Mouse (Mus musculus) mature B cell (primary cell): Measurements from ENCODE around the gene Olfr70.

Experiments used
- in situ Hi-C: fragments of 300-500 bp; cut with MboI; formaldehyde crosslinking; loops from 2 replicates; pipeline ENCODE4 v1.14.3; 2019

The Olfr70 gene

GRCm38 (mm10) chr4:43700707-43701106, at the start of gene Olfr70:
TSS of gene Olfr70 (minus strand) at chr4:43700807.
- in situ Hi-C loops, result no loop called here

DNA sequence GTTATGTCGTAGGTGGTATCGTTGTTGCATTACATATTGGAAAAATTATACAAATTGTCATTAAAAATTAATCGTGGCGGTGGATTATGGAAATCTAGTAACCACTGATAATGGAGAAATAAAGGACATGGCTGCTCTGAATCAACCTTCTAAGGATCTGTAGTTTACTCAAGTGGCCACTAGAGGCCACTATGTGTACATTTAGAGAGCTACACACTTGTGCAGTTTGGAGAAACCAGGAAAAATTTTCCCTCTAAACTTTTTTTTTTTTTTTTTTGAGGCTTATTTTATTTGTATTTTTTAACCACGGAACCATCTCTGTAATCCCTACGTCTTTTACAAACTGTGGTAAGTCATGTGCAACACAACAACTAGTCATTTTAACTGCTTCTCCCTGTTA, 44.6 kb upstream of the Olfr70 start:
- in situ Hi-C loops, result no loop called here

- in situ Hi-C loops, result no loop called here
These were observed 42.5 kb upstream of the Olfr70 start for GRCm38 (mm10) chr4:43743099-43743498.

- in situ Hi-C loops, result no loop called here
These were observed 42.0 kb upstream of the Olfr70 start for GRCm38 (mm10) chr4:43742637-43743036.

GRCm38 (mm10) chr4:43741526-43741925, 40.9 kb upstream of the Olfr70 start:
- in situ Hi-C loops, result no loop called here

GRCm38 (mm10) chr4:43738989-43739674, 38.5 kb upstream of the Olfr70 start:
- in situ Hi-C loops, result no loop called here

DNA sequence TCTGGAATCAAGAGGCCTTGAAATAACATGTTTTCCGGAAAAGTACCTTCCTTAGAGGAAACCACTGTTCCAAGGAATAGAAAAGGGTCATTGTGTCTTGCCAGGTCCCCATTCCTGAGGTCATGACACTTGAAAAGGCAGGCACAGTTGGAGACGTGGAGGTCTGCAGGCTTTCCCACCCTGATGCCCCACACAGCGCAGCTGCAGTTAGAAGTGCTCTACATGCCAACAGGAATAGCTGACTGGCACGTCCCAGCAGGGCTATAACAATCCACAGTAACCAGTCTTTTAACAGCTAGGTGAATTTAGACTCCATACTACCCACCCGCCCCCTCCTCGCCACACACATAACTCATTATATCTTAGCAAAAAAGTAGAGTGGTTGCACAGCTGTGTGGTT, 36.5 kb upstream of the Olfr70 start:
- in situ Hi-C loops, result no loop called here

DNA sequence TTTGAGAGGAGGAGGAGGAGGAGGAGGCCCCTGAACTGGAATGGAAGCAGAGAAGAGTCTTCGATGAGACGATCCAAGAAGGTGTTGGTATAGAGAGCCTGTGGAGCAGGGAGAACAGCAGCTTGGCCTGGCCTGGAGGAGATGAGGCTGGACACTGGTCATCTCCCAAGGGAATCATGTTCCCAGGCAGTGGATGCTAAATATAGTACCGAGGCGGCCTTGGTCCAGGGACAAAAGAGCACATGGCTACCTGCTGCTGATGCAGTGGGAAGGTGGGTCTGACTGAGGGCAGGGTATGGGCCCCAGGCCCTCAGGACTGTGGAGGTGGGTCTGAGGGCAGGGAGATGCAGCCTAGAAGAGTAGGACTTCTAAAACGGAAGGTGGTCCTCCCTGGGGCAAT, 32.6 kb upstream of the Olfr70 start:
- in situ Hi-C loops, result no loop called here

DNA sequence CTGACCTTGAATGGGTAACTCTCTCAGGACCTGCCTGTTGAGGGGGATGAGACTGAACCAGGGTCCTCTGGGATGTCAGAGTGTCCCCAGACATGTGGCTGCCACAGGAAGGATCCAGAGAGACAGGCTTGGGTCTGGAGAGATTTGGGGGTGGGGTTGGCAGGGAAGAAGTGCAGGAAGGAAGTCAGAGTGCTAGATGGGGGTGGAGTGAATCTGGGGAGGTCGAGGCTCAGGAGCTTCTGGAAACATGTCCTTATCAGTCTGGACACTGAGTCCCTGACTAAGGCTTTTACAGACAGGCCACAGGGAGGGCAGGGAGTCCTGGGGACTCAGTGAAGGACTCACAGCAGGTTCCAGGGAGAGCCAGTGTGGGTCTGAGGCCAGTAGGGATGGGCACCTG, 31.6 kb upstream of the Olfr70 start:
- in situ Hi-C loops, result no loop called here

DNA sequence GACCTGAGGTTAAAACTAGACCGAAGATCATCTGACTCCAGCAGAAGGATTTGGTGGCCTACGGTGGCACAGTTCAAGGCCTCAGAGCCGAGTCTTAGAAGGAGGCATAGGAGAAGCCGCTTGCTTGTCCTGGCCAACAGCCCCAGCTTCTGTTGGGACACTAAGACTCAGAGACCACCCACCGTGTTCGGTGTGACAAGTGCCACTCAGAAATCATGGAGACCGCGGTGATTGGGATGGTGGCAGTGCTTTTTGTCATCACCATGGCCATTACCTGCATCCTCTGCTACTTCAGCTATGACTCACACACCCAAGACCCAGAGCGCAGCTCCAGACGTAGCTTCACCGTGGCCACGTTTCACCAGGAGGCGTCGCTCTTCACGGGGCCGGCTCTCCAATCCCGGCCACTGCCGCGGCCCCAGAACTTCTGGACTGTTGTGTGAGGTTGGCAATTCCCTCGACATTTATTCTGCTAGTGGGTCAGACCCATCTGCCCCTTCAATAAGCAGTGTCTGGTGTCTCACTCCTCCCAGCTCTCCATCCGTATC, 30.2 kb upstream of the Olfr70 start:
- in situ Hi-C loops, result no loop called here

DNA sequence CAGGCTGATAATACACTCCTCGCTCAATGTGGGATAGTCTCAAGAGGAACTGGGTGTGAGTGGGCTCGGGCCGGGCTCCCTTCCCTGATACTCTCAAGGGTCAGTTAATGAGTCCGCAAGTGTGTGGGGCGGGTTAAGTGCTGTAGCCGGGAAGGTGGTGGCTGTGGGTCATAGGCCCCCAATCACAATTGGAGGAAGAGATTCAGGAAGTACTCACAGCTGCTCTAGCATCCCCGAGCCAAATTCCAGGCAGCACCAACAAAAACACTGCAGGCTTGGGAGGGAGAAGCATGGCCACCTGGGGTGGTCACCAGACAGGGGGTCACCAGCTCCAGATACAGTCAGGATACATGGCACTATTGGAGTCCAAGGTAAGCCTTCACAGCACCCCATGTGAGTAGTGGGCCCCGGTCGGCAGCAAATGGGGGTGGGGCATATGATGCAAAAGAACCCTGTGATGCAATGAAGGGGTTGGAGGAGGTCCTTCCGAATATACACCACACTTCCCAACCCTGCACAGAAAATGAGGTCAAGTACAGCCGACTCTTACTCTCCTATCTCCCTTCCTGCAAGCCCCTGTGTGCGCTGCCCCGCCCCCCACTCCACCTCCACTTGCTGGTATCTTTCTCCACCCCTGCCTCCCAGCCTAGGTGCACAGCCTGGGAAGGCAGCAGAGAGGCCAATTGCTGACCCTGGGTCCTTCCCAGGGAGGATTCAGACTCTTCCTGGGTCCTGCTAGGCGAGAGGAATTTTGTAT, 29.4 kb upstream of the Olfr70 start, which contains the start of gene Spaar:
TSS of gene Spaar (plus strand) at position 241 of the 757 bp plus-strand sequence.
- in situ Hi-C loops, result no loop called here

GRCm38 (mm10) chr4:43729126-43729525, 28.5 kb upstream of the Olfr70 start:
- in situ Hi-C loops, result no loop called here

DNA sequence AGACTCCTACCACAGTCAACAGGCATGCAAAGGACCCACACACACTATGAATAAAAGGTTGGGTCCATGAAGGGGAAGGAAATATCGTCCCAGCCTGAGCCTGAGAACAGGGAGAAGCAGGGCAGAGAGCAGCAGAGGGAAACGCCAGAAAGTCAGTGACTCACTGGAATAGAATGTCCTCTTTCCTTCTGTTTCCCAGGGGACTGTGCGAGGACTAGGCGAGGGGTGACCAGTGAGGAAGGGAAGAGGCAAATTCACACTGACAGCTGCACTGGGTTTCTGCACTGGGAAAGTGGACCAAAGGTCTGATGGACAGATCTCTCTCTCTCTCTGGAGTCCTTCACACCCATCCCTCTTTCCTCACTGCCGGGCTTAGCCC, 28.0 kb upstream of the Olfr70 start:
- in situ Hi-C loops, result no loop called here

DNA sequence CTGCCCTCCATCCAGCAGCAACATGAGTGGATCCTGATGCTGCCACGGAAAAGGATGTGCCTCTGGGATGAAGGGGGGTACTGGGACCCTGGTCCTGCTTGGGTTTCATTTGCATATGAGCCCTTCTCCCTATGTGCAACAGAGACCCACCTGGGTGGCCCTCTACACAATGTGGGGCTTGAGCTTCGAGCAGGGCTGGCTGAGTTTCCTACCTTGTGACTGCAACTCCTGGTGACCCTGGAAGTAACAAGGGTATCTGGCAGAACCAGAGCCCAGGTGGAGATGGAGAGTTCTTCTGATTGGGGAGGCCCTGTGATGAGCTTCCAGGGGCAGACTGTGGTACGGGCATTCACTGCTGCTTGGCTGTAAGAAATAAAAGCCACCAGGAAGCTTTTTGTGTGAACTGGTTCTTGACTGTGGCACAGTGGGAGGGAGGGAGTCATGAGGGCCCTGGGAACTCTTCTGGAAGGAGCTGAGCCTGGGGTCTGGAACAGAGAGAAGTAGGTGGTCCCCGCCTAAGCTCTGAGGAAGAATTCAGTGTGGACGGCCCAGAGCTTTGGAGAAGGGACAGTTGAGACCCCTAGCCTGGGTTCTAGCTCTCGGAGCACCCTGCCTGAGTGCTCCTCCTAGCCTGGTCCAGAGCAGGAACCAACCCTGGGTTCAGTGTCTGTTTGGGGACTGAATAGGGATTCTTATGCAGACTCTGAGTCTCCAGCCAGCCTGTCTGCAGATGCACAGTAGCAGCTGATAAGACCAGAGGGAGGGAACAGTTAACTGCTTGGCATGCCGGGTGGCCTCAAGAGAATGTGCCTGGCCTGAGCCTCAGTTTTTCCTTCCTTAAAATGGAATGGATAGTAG, 27.3 kb upstream of the Olfr70 start:
- in situ Hi-C loops, result no loop called here

GRCm38 (mm10) chr4:43726995-43727394, 26.4 kb upstream of the Olfr70 start, which contains the start of gene Hrct1:
TSS of gene Hrct1 (plus strand) at chr4:43727188.
- in situ Hi-C loops, result no loop called here

DNA sequence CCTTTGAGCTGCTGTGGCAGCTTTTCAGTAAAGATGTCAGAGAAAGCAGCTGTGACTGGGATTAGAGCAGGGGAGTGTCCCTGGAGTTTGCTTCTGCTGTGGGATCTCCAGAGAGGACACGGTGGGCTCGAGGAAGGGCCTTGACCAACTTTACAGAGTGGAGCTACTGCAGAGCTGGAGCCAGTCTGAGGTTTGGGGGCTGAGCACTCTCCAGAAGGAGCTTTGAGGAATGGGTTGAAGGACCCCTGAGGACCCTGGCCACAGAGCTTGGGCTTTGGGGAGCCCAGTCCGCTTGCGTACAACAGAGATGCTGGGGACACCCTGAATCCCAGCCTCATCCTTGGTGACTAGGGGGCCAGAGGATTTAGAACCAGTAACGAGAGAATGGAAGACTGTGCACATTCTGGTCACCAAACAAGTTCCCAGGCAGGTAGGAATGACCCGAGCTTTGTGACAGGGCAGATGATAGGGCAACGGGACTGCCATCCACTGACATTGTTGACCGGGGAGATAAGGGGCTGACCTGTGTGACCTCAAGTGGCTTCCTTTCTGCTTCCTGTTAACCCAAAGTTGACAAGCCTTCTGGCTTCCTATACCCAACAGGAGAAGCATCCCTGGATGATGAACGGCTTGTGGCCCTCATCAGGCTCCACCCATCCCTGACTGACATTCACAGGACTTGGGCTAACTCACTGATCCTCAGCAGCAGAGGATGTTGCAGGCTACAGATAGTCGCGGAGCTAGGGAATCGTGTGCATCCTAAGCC, 25.8 kb upstream of the Olfr70 start:
- in situ Hi-C loops, result no loop called here

- in situ Hi-C loops, result no loop called here
These were observed 24.2 kb upstream of the Olfr70 start for GRCm38 (mm10) chr4:43724764-43725163.

- in situ Hi-C loops, result no loop called here
These were observed 21.6 kb upstream of the Olfr70 start for GRCm38 (mm10) chr4:43722191-43722590.

DNA sequence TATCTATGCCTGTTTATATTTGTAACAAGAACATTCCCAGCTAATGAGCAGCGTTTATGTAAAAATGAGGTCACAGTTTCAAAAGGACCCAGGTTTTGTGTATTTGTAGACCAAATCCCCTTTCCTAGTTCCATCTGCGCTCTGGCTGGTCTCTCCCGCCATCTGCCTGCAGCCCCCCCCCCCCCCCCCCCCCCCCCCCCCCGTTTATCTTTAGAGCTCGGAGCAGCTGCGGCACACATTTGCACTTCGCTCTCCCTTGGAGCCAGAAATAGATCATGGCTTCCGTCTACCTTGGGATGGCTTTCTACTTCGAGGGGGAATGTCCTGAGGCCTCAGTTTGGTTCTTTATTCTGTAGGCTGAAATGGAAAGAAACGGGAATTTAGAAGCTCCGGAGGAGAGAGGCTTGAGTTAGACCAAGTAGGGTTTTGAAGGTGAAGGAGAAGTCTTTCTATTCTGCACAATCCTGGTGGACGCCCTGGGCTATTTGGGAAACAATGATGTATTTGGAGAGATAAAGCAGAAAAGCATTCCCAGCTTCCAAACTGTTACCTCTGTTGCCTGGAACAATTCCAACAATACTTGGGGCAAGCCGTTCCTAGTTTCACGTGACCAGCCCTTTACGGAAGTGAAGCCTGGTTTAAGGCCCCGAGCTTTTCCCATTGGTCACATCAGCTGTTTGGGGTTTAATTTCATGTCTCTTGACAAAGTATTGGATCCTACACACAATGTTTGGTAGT, 20.1 kb upstream of the Olfr70 start:
- in situ Hi-C loops, result no loop called here

- in situ Hi-C loops, result loop anchor here (10.0 kb wide), 1 partner anchor 289 kb away; the partner anchor contains the start of gene Fam166b
These were observed 13.1 kb upstream of the Olfr70 start for GRCm38 (mm10) chr4:43713652-43714219.
